Mouse (Mus musculus): ENCODE measurements around the gene Ndufa12. TPM values are rescaled to one million over a fixed set of nuclear protein-coding genes. Genes with fewer than 3 reads are reported as not detected.

Gene Ndufa12
- polyA plus RNA-seq, 1 experiment from 2014 or later: 634 TPM

DNA sequence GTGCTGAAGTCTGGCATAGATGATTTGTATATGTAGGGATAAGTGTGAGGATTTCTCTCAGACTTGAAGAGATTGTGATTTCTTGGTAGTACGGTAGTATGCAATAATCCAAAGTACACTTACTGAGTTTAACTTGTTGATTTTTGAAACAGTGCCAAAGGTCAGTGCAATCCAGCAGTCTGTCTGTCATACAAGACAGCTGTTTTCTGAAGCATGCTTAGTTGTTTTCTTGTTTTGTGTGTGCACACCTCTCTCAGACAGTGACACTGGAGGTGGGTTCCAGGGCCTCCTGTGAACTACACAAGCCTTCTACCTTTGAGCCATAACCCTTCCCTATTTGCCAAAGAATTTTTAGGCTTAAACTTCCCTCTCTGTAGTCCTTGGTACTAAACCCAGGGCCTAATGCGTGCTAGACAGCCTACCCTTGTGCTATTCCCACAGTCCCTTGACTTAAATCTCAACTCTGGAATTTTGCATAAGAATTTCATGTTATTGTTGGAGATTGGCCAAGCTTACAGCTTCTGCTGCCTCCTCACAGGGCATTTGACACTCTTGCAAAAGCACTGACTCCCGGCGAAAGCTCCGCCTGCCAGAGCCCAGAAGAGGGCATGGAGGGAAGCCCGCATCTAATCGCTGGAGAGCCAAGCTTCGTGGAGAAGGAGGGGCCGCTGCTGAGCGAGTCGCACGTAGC is 26.9 kb upstream of the Ndufa12 start:
- Histone ChIP-seq H3K4me2 (0 out of 2 replicates have a peak overlapping the region, but pooled peaks have one; percentile 6), H3K27ac (ENCODE audit: poor library complexity, severe bottlenecking) (peak overlapping the region; percentile 59)
- peak; percentile 29; the same call in 1 of the 2 replicates for ATAC-seq (ENCODE audit: insufficient number of reproducible peaks, low FRiP score)

DNA sequence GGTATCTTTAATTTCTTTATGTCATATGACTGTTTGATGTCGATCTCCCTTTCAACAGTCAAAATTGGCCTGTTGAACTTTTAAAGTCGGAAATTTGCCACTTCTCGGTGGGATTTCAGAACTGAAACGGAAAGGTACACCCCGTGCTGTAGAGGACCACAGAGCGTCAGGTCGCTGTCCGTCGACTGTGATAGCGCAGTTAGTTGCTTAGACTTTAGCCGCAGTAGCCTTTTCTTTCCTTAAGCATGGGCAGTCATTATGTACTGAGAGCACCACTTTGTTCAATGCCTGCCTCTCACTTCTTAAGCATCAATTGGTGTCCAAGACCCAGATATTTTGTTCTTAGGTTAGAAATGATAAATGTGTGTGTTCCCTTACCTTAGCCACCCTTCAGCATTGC is 26.4 kb upstream of the Ndufa12 start:
- Histone ChIP-seq H3K4me2 (0 out of 2 replicates have a peak overlapping the region, but pooled peaks have one; percentile 6), H3K27me3 (replicated peaks) (no peaks in the 10 kb centered on the region), H3K27ac (ENCODE audit: poor library complexity, severe bottlenecking) (no peak overlapping the region), H3K4me1 (replicated peaks) (peaks cover 4% of the 10 kb centered on the region), H3K9ac (no peak overlapping the region), H3K9me3 (replicated peaks) (peaks cover 9% of the 10 kb centered on the region; the same call in 1 of the 2 replicates), H3K36me3 (peaks cover 69% of the 10 kb centered on the region), H3K4me3 (no peak overlapping the region)
- WGBS: 63% methylated on average over 11 of the region's 11 CpGs
- ATAC-seq (ENCODE audit: insufficient number of reproducible peaks, low FRiP score): no peak

More for the DNA sequence above, 26.9 kb upstream of the Ndufa12 start:
- Histone ChIP-seq H3K4me1 (replicated peaks) (peaks cover 4% of the 10 kb centered on the region), H3K9me3 (replicated peaks) (peaks cover 9% of the 10 kb centered on the region; the same call in 1 of the 2 replicates), H3K9ac (no peak overlapping the region), H3K4me3 (no peak overlapping the region), H3K27me3 (replicated peaks) (no peaks in the 10 kb centered on the region), H3K36me3 (peaks cover 74% of the 10 kb centered on the region)
- 39% methylated on average over 12 of the region's 12 CpGs for WGBS

DNA sequence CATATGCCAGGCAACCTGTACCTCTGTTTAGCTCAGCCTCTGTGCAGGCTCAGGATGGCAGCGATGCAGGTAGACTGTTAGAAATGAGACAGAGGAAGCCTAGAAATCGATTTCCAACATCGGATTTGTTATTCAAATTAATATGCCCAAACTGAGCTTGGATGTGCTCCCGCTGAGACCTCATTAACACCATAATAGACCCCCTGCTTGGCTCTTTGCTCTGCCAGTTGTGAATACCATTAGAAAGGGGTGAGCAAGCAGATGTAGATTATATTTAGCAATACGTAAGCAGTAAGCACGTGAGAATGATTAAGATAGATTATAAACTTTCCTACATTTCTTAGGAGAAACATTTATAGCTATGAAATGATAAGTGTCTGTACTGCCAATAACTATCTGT is 25.8 kb upstream of the Ndufa12 start:
- ATAC-seq (ENCODE audit: insufficient number of reproducible peaks, low FRiP score): no peak
- H3K4me1 ChIP-seq (replicated peaks): peaks cover 4% of the 10 kb centered on the region
- peaks cover 9% of the 10 kb centered on the region; the same call in 1 of the 2 replicates for H3K9me3 ChIP-seq (replicated peaks)
- no peak overlapping the region for H3K4me2 ChIP-seq
- H3K27me3 ChIP-seq (replicated peaks): no peaks in the 10 kb centered on the region
- H3K9ac ChIP-seq: no peak overlapping the region
- no peak overlapping the region for H3K27ac ChIP-seq (ENCODE audit: poor library complexity, severe bottlenecking)
- 74% methylated on average over 6 of the region's 6 CpGs for WGBS
- H3K4me3 ChIP-seq: no peak overlapping the region
- peaks cover 64% of the 10 kb centered on the region for H3K36me3 ChIP-seq

DNA sequence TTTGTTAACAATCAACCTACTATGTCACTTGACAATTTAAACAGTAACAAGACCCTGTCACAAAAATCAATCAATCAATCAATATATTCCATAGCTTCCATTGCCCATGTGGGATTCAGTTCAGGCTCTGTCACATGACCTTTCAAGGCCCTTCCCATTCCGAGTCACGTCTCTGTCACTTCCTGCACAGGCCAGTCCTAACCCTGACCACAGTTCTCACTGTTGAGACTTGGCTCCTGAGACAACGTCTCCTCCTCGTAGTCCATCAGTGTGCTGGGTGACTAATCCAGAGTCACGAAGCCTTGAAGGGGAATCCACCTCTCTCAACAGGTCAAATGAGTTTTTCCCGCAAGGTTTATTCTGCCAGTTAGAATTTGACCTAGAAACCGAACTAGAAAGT is 23.9 kb upstream of the Ndufa12 start:
- peaks cover 4% of the 10 kb centered on the region for H3K4me1 ChIP-seq (replicated peaks)
- peaks cover 6% of the 10 kb centered on the region; the same call in 1 of the 2 replicates for H3K9me3 ChIP-seq (replicated peaks)
- H3K27ac ChIP-seq (ENCODE audit: poor library complexity, severe bottlenecking): no peak overlapping the region
- H3K4me3 ChIP-seq: no peak overlapping the region
- H3K9ac ChIP-seq: no peak overlapping the region
- peaks cover 51% of the 10 kb centered on the region for H3K36me3 ChIP-seq
- H3K4me2 ChIP-seq: no peak overlapping the region
- WGBS: 76% methylated on average over 7 of the region's 7 CpGs
- no peaks in the 10 kb centered on the region for H3K27me3 ChIP-seq (replicated peaks)
- ATAC-seq (ENCODE audit: insufficient number of reproducible peaks, low FRiP score): no peak

DNA sequence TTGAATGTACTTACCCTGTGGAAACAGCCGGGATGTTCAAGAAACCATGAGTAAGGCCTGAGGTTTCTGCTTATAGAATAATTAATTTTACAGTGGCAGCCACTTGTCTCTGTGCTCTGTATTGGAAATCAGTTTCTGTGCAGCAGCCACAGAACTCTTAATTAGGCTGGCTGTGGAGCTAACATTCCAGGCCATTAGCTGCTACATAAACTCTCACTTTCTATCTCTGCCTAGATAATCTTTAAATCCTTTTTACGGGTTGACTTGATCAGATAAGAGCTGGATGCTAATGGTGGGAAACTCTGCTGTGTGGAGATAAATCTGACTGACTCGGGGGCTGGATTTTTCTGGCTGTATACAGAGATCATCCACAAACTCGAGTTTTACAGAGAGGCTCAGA is 15.3 kb upstream of the Ndufa12 start:
- WGBS: 35% methylated on average over 4 of the region's 4 CpGs
- no peak overlapping the region for H3K27ac ChIP-seq (ENCODE audit: poor library complexity, severe bottlenecking)
- H3K27me3 ChIP-seq (replicated peaks): no peaks in the 10 kb centered on the region
- no peak overlapping the region for H3K9ac ChIP-seq
- no peak overlapping the region for H3K4me3 ChIP-seq
- no peak for ATAC-seq (ENCODE audit: insufficient number of reproducible peaks, low FRiP score)
- no peak overlapping the region for H3K4me2 ChIP-seq
- H3K36me3 ChIP-seq: peaks cover 47% of the 10 kb centered on the region
- H3K9me3 ChIP-seq (replicated peaks): no peaks in the 10 kb centered on the region
- H3K4me1 ChIP-seq (replicated peaks): no peaks in the 10 kb centered on the region

DNA sequence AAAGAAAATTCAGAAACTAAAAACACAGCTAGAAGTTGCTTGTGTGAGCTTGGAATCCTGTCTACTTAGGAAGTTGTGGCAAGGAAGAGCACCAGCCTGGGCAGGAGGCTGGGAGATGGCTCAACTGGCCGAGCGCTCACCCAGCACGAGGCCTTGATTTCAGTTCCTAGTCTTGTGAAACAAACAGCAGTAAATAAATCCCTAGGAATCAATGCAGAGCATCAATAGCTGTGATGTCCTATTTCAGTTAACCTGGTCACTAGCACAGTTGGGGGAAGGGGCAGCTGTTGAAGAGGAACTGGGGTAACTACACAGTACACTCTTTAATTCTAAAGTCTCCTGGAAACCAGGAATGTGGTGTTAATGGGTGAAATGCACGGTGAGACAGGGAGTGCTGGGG is 6.5 kb downstream of the Ndufa12 start:
- WGBS: 94% methylated on average over 4 of the region's 4 CpGs
- ATAC-seq (ENCODE audit: insufficient number of reproducible peaks, low FRiP score): no peak
- H3K9ac ChIP-seq: no peak overlapping the region
- H3K36me3 ChIP-seq: peaks cover 81% of the 10 kb centered on the region
- H3K9me3 ChIP-seq (replicated peaks): no peaks in the 10 kb centered on the region
- no peaks in the 10 kb centered on the region for H3K27me3 ChIP-seq (replicated peaks)
- H3K4me1 ChIP-seq (replicated peaks): peaks cover 4% of the 10 kb centered on the region; the same call in 1 of the 2 replicates
- no peak overlapping the region for H3K4me3 ChIP-seq
- H3K27ac ChIP-seq (ENCODE audit: poor library complexity, severe bottlenecking): no peak overlapping the region
- no peak overlapping the region for H3K4me2 ChIP-seq

DNA sequence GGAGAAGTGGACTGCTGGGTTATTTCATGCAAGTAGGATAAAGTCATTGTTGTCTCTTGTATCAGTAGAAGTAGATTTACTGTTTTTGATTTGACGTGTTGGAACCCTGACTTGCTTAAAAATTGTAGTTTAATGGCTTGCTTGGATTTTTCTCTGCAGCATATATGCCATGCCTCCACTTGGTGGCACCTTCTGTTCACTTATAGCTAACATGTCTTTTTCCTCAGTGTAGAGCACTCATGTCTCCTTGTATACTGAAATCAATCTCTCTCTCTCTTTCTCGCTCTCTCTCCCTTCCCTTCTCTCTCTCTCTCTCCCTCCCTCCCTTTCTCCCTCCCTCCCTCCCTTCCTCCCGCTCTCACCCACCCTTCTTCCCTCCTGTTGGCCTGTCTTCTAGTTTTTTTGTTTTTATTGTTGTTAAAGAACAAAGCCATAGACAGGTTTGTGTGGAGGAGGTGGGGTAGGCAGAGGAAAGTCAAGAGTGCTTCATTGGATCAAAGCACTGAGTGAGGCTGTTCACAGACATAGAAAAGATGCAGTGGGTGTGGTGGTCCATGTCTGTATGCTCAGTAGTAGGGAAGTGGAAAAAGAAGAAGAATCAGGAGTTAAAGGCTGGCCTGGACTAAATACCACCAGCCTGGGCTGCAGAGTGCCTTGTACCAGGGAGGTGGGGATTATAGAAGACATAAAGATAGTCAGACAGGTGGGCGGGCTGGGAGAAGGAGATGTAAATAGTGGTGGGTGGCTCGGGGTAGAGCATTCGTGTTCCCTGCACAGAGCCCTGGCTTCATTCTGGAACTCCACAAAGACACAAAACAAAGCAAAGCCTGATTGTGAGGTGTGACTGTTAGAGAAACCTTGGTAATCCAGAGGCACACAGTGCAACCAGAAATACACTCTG is 12.4 kb downstream of the Ndufa12 start:
- H3K27ac ChIP-seq (ENCODE audit: poor library complexity, severe bottlenecking): no peak overlapping the region
- no peak for ATAC-seq (ENCODE audit: insufficient number of reproducible peaks, low FRiP score)
- H3K27me3 ChIP-seq (replicated peaks): no peaks in the 10 kb centered on the region
- 78% methylated on average over 6 of the region's 6 CpGs for WGBS
- no peak overlapping the region for H3K4me3 ChIP-seq
- H3K4me2 ChIP-seq: no peak overlapping the region
- no peaks in the 10 kb centered on the region for H3K9me3 ChIP-seq (replicated peaks)
- peaks cover 53% of the 10 kb centered on the region for H3K36me3 ChIP-seq
- no peak overlapping the region for H3K9ac ChIP-seq
- no peaks in the 10 kb centered on the region for H3K4me1 ChIP-seq (replicated peaks)

DNA sequence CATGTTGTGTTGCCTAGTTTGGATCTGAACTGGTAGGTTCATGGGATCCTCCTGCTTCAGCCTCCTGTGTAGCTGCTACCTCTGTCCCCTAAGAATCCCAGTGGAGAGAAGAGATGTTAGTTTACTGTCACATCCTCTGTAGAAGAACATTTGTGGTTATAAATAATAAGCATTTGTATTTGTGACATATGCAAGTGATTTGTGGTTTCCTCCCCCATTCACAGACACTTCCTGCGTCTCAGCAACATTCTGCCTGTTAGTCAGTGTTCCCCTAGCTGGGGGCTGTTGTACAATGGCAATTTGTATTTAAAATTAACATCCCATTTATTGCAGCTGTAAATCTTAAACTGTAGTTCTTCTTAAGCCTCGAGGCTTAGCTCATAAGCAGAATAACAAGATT is 13.2 kb downstream of the Ndufa12 start:
- H3K27ac ChIP-seq (ENCODE audit: poor library complexity, severe bottlenecking): no peak overlapping the region
- no peaks in the 10 kb centered on the region for H3K9me3 ChIP-seq (replicated peaks)
- H3K4me3 ChIP-seq: no peak overlapping the region
- H3K36me3 ChIP-seq: peaks cover 47% of the 10 kb centered on the region
- no peaks in the 10 kb centered on the region for H3K27me3 ChIP-seq (replicated peaks)
- H3K4me2 ChIP-seq: no peak overlapping the region
- 0 out of 2 replicates have a peak, but pooled peaks cover 2% of the 10 kb centered on the region for H3K4me1 ChIP-seq (replicated peaks)
- no peak overlapping the region for H3K9ac ChIP-seq
- no peak for ATAC-seq (ENCODE audit: insufficient number of reproducible peaks, low FRiP score)
- WGBS: 78% methylated on average over 2 of the region's 2 CpGs

DNA sequence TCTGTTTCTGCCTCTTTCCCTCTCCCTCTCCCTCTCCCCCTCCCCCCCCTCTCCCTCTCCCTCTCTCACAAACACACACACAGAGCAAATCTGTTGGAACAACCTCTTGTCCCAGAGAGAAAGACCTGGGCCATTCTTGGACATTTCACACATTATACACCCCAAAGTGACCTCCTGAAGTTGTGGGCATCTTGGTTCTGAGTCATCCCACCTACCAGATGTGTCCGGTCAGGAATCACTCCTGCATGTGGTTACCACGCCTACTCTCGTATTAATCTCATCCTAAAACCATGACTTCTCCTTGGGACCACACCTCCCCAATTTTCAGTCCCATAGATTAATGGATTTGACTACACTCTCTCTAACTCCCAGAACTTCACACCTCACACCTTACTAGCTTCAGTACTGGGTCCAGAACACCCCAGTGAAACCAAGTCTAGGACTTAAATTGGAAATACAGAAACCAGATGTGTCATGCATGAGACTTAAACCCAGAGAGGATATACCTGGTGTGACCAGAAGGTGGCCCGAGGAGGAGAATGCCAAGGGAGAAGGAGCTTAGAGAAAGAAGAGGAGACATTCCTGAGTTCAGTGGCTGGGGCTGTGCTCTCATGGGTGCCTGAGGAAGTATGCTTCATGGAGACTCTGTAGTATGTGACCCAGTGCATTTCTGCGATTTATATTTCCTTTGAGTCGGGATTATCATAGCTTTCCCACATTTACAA is 26.7 kb downstream of the Ndufa12 start:
- H3K27ac ChIP-seq (ENCODE audit: poor library complexity, severe bottlenecking): no peak overlapping the region
- H3K9ac ChIP-seq: no peak overlapping the region
- no peak overlapping the region for H3K4me3 ChIP-seq
- no peak overlapping the region for H3K4me2 ChIP-seq
- no peak for ATAC-seq (ENCODE audit: insufficient number of reproducible peaks, low FRiP score)
- no peaks in the 10 kb centered on the region for H3K9me3 ChIP-seq (replicated peaks)
- H3K36me3 ChIP-seq: peaks cover 14% of the 10 kb centered on the region
- 0 out of 2 replicates have a peak, but pooled peaks cover 4% of the 10 kb centered on the region for H3K4me1 ChIP-seq (replicated peaks)
- no peaks in the 10 kb centered on the region for H3K27me3 ChIP-seq (replicated peaks)
- 70% methylated on average over 6 of the region's 6 CpGs for WGBS

DNA sequence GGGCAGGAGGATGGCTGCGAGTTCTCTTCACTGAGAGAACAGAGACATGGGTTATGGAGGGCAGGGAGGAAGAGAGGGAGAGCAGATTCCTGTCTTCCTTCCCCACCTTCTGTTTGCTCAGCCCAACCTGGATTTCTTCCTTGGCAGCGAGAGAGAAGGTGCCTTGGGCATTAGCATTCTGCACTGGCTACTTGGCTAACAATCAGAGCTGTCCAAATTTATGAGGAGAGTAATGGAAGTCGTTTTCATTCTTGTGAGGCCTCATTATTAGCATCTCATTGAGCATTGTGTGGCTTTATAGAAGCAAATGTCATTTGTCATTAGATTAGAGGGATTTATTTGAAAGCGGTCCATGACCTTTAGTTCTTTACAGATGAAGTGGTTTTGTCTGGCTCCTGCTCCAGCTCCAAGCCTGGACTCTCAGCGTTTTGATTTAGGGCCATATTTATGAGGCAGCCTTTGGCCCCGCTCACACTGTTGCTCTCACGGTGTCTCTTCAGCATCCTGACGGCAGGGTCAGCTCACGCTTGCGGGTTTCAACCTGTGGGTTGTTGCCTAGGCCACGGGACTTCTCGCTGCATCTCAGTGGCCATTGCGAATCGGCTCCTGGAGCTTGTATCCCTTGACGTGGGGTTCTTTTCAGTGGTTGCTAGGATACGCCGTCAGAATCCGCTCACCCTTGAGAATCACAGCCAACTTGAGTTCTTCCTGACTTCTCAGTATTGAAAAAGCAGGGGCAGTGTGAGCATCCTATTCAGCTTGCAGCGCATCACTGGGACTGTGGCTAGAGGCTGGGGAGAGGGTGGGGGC is 31.9 kb downstream of the Ndufa12 start:
- no peak overlapping the region for H3K4me3 ChIP-seq
- 73% methylated on average over 19 of the region's 19 CpGs for WGBS
- no peaks in the 10 kb centered on the region for H3K27me3 ChIP-seq (replicated peaks)
- H3K27ac ChIP-seq (ENCODE audit: poor library complexity, severe bottlenecking): no peak overlapping the region
- H3K9me3 ChIP-seq (replicated peaks): no peaks in the 10 kb centered on the region
- H3K4me1 ChIP-seq (replicated peaks): 0 out of 2 replicates have a peak, but pooled peaks cover 3% of the 10 kb centered on the region
- H3K4me2 ChIP-seq: no peak overlapping the region
- H3K9ac ChIP-seq: no peak overlapping the region
- no peaks in the 10 kb centered on the region for H3K36me3 ChIP-seq
- ATAC-seq (ENCODE audit: insufficient number of reproducible peaks, low FRiP score): no peak
